Mouse (Mus musculus) cortical plate, adult 2 months (tissue): Measurements from ENCODE around the gene Slu7. TPM values are rescaled to one million over a fixed set of nuclear protein-coding genes. Genes with fewer than 3 reads are reported as not detected.

Experiments
- H3K27ac ChIP-seq: fragments of 200-500 bp; 2 replicates; pipeline ENCODE4 v1.5.1; 2012; ENCODE audit warnings: low read length, control low read depth, inconsistent platforms; ENCODE audit not compliant: insufficient read depth
- H3K4me1 ChIP-seq: fragments of 200-500 bp; 2 replicates; pipeline ENCODE4 v1.6.1; 2011; ENCODE audit warnings: low read length; ENCODE audit not compliant: control insufficient read depth, insufficient read depth
- H3K4me3 ChIP-seq: fragments of 200-500 bp; 2 replicates; pipeline ENCODE4 v1.5.1; 2011; ENCODE audit warnings: mild to moderate bottlenecking, low read length, control low read depth; ENCODE audit not compliant: insufficient read depth
- CTCF ChIP-seq: fragments of 200-500 bp; IDR thresholded peaks from 2 replicates; pipeline ENCODE4 v1.5.1; 2011; ENCODE audit warnings: mild to moderate bottlenecking, control low read depth, low read length; ENCODE audit not compliant: insufficient read depth; ENCODE audit errors: extremely low read depth
- POLR2A ChIP-seq: fragments of 200-500 bp; IDR thresholded peaks from 2 replicates; pipeline ENCODE4 v1.6.1; 2011; ENCODE audit warnings: mild to moderate bottlenecking, low read length, control low read depth; ENCODE audit not compliant: insufficient read depth; ENCODE audit errors: extremely low read depth
- polyA plus RNA-seq: library from polyadenylated mRNA; depleted of rRNA; stranded (reverse); fragments of >200 nt; gene quantifications from 2 replicates; pipeline ENCODE4 v1.2.3, GENCODE M21; 2012; rRNA removed

Slu7 gene
- polyA plus RNA-seq, 1 experiment = 20.9 TPM

DNA sequence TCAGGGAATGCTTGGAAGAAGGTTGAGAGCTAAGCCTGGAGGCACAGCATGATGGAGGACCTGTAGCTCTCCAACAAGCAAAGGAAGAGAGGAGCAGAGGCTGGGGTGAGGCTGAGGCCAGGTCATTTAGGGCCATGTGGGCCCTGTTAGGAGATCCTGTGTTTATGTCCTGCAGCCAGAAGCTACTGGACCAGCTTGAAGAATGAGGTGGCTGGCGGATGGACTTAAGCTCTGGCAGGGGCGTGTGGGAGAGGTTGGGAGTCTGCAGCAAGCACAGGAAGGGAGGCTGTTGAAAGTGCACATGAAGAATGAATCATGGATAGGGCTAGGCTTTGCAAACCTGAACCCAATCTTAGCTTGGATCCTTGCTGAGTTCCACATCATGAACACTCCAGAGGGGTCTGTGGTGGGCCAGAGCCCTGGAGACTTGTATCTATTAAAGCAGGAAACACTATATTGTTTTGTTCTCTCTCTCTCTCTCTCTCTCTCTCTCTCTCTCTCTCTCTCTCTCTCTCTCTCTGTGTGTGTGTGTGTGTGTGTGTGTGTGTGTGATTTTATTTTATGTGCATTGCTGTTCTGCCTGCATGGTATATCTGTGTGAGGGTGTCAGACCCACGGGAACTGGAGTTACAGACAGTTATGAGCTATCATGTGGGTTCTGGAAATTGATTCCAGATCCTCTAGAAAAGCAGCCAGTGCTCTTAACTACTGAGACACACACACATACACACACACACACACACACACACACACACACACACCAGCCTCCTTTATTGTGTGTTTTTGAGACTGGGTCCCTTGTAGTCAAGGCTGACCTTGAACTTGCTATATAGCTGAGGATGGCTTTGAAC lies 48.4 kb downstream of the Slu7 start:
- H3K4me1 ChIP-seq = no peaks in the 10 kb centered on the region
- H3K4me3 ChIP-seq = no peak overlapping the region
- no peak overlapping the region for H3K27ac ChIP-seq
- TF ChIP-seq CTCF (no peak), POLR2A (no peak)

DNA sequence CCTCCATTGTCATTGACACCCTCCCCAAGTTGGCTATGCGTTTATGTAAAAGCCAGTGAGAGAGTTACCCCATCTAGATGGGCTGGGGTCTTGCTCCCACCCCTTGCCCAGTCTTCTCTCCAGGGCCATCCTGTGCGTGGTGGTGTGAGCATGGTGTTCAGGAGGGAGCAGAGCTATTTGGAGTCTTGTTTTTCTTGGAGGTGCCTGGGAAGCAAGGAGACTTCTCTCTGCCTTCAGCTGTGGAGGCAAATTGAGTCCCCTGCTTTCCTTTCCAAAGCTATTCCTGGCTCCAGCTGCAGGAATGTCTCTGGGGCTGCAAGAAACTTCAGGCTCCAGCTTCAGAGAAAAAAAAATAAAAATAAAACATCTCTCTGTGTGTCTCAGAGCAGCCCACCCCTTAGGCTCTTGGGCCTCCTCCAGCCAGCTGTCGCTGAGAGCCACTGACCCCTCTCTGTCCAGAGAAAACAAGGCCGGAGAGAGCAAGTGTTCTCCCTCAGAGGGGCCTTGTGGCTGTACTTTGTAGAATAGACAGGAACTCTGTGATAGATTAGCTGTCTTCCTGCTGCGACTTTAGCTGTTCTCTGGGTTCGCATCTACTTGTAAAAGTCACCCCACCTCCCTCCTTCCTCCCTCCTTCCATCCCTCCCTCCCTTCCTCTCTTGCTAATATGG lies 49.7 kb downstream of the Slu7 start:
- H3K27ac ChIP-seq = peak overlapping the region; percentile 64
- TF ChIP-seq CTCF (no peak), POLR2A (no peak)

DNA sequence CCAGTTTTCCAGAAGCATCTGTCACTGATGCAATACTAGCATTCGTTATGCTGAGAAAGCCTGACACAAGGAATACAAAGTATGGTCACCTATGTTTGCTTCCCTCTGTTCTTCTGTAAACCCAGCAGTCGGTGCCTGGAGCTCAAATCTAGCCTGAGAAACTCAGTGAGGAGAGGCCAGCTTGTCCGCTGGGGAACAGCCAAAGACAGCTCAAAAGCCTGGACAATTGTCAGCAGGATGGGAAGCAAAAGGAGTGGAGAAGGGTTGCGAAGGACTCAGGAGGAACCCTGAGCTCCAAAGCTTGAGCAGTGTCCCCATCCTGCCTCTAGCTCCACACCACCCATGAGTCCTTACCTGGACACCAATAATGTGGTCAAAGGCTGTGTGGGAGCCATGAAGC lies 50.5 kb downstream of the Slu7 start:
- Histone ChIP-seq H3K4me1 (no peaks in the 10 kb centered on the region), H3K27ac (no peak overlapping the region), H3K4me3 (no peak overlapping the region)
- TF ChIP-seq POLR2A (no peak), CTCF (no peak)

More for the DNA sequence above, 49.7 kb downstream of the Slu7 start:
- H3K4me1 ChIP-seq = no peaks in the 10 kb centered on the region
- no peak overlapping the region for H3K4me3 ChIP-seq

DNA sequence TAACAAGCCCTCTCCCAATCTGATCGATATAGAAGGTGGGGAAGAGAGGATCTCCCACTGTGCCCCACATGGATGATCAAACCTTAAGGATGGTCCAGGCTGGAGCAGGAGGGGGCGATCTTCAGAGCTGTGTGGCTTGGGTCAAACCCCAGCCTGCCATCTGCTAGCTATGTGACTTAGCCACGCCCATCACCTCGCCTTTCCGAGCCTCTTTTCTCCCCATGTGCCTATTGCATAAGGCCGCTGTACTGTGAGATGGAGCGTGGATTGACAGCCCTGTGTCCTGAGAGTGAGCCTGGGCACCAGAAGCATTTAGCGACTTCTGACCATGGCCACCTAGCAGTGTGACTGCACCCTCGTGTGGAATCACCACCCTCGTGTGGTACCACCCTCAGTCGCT lies 51.1 kb downstream of the Slu7 start:
- TF ChIP-seq CTCF (no peak), POLR2A (no peak)
- H3K4me1 ChIP-seq = no peaks in the 10 kb centered on the region
- H3K27ac ChIP-seq = no peak overlapping the region
- H3K4me3 ChIP-seq = no peak overlapping the region

DNA sequence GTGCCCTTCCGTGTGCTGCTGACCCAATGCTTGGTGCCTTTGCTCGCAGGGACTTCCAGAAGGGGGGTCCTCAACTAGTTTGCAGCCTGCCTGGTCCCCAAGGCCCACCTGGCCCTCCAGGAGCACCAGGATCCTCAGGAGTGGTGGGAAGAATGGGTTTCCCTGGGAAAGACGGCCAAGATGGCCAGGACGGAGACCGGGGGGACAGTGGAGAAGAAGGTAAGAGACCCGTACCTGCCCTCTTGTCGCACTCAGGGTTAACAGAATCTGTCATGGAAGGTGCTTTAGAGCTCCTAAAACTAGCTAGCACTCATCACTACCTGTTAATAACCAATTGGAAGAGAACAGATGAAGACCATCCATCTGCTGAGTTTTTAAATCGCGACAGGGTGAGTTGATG lies 52.3 kb downstream of the Slu7 start:
- H3K27ac ChIP-seq = no peak overlapping the region
- no peaks in the 10 kb centered on the region for H3K4me1 ChIP-seq
- TF ChIP-seq POLR2A (no peak), CTCF (no peak)
- no peak overlapping the region for H3K4me3 ChIP-seq

DNA sequence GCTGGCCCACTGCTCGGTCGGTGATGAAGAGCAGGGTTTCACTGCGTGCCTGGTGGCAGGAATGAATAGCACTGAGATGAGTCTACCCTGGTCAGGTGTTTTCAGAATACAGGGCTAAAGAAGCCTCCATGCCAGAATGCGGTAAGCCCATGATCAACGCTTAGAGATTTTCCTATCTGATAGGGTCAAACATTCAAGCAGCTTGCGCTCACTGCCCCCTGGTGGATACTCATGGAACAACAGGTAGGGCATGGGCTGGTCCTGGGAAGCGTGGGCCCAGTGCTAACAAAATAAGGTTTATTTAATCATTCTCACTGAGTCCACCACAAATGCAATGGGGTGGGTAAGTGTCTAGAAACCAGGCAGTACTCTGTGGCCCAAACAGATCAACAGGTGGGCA lies 59.1 kb downstream of the Slu7 start:
- Histone ChIP-seq H3K27ac (no peak overlapping the region), H3K4me1 (no peaks in the 10 kb centered on the region), H3K4me3 (no peak overlapping the region)
- TF ChIP-seq CTCF (peak; percentile 91), POLR2A (no peak)

DNA sequence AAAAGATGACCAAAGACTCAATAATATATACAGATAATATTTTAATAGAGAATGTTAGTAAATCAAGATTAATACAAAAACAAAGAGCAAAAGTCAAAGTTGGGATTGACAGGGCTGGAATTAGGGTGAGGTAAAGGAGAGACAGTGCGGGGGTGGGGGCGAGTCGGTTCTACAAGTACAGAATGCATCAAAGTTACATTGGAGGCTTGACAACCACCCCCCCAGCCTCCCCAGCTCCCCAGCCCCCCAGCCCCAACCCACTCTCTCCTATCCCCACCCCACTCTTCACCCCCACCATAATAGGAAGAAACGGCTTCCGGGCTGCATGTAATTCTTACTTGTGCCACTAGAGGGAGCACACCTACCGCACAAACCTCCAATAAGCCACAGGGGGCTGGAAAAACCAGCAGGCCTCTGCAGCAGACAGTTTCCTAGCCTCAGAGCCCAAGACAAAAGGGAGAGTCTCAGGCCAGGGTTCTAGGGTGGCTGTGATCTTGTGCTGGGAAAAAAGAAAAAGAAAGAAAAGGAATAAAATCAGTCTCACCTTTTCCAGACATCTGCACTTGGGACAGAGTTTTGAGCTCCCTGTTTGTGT lies 60.4 kb downstream of the Slu7 start:
- TF ChIP-seq CTCF (peak; percentile 89), POLR2A (no peak)
- H3K27ac ChIP-seq = no peak overlapping the region

DNA sequence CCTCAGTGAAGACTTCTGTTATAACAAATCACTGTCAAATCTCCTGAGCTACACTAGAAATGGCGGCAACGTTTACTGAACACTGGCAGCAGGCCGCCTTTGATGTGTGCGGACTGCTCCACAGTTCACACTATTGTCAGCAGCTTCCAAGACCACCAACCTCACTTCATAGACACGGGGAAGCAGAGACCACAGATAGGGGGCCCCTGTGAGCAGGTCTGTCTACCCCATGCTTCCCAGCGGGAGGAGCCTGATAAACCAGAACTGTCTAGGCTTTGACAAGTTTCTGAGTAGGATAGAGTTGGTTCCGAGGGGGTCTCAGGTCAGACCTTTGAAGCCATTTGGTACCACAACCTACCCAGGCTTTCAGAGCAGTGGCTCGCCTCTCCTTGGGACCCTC lies 61.5 kb downstream of the Slu7 start:
- no peak overlapping the region for H3K27ac ChIP-seq
- TF ChIP-seq POLR2A (no peak), CTCF (0 out of 2 replicates have a peak, but pooled peaks have one; percentile 7)

More for the DNA sequence above, 60.4 kb downstream of the Slu7 start:
- no peaks in the 10 kb centered on the region for H3K4me1 ChIP-seq
- no peak overlapping the region for H3K4me3 ChIP-seq

DNA sequence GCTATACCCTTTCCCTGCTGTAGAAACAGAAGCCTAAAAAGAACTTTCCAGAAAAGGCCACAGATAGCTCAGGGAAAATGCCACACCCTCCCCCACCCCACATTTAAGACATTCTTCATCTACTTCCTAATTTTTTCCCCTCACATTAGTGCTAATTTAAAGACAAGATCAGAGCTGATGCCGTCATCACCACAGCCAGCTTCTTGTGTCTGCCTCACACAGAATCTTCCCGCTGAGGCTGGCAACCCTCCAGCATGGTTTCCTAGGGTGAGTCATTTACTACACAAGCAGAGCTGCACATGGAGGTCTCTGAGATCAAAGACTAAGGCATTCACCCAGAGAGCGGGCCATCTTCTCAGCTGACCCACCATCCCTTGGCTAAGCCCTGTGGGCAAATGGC lies 62.0 kb downstream of the Slu7 start:
- Histone ChIP-seq H3K4me1 (no peaks in the 10 kb centered on the region), H3K4me3 (no peak overlapping the region), H3K27ac (no peak overlapping the region)
- TF ChIP-seq POLR2A (no peak), CTCF (no peak)

More for the DNA sequence above, 61.5 kb downstream of the Slu7 start:
- no peak overlapping the region for H3K4me3 ChIP-seq
- H3K4me1 ChIP-seq = no peaks in the 10 kb centered on the region

Other genes with a start within 250 kb of the Slu7 start
- gene Pttg1, start 7.5 kb upstream of the Slu7 start, polyA plus RNA-seq = 98.8 and 109 TPM in 2 replicates
- 2.1 and 3.7 TPM in 2 replicates for gene C1qtnf2, start 40.5 kb downstream of the Slu7 start, polyA plus RNA-seq
- gene Ccnjl, start 95.0 kb downstream of the Slu7 start, polyA plus RNA-seq = 1.7 and 2.3 TPM in 2 replicates
- gene 4933415A04Rik, start 153.3 kb downstream of the Slu7 start, polyA plus RNA-seq = 0.38 and 0.40 TPM in 2 replicates
- gene Fabp6, start 167.8 kb downstream of the Slu7 start, polyA plus RNA-seq = 0.28 TPM in 1 of 2 replicates, not detected in the other
- gene Pwwp2a, start 248.3 kb downstream of the Slu7 start, polyA plus RNA-seq = 36.2 and 37.2 TPM in 2 replicates